Mouse (Mus musculus) kidney, postnatal 0 days (tissue): ENCODE results near the gene Prkar1a. TPM values are rescaled to one million over a fixed set of nuclear protein-coding genes. Genes with fewer than 3 reads are reported as not detected.
"Not testable (repeated sequence)": the region's sequence is repeated elsewhere in the genome, so short reads cannot be mapped to it uniquely, and the experiment has no call there.

Source experiments
- ATAC-seq: fragments of 200-750 bp; cut with Nextera tagmentation; replicated peaks from 2 replicates; pipeline ENCODE4 v1.8.0; 2017; ENCODE audit warnings: low read depth, moderate number of reproducible peaks, moderate TSS enrichment, moderate library complexity; ENCODE audit not compliant: low FRiP score
- DNase-seq: peaks from one replicate; pipeline ENCODE4 v3.0.0-alpha.2; 2016; ENCODE audit warnings: low spot score
- H3K27ac ChIP-seq: fragments of 300-500 bp; sonication (generic); 2 replicates; pipeline ENCODE4 v1.5.1; 2014; ENCODE audit warnings: mild to moderate bottlenecking
- H3K27me3 ChIP-seq: fragments of 300-500 bp; sonication (generic); 2 replicates; pipeline ENCODE4 v1.6.1; 2014; ENCODE audit warnings: low read length, mixed read lengths; ENCODE audit not compliant: insufficient read depth
- H3K36me3 ChIP-seq: fragments of 300-500 bp; sonication (generic); 2 replicates; pipeline ENCODE4 v1.6.1; 2014; ENCODE audit warnings: low read length, mixed read lengths; ENCODE audit not compliant: insufficient read depth
- H3K4me1 ChIP-seq: fragments of 300-500 bp; sonication (generic); replicated peaks from 2 replicates; pipeline ENCODE4 v1.6.1; 2014; ENCODE audit warnings: antibody characterized with exemption, low read length, mixed read lengths; ENCODE audit not compliant: insufficient read depth
- H3K4me2 ChIP-seq: fragments of 300-500 bp; sonication (generic); 2 replicates; pipeline ENCODE4 v1.6.1; 2014; ENCODE audit warnings: mild to moderate bottlenecking, low read length, moderate library complexity, mixed read lengths
- H3K4me3 ChIP-seq: fragments of 300-500 bp; sonication (generic); replicated peaks from 2 replicates; pipeline ENCODE4 v1.5.1; 2014; ENCODE audit warnings: low read depth, low read length
- H3K9ac ChIP-seq: fragments of 300-500 bp; sonication (generic); 2 replicates; pipeline ENCODE4 v1.6.1; 2014; ENCODE audit warnings: low read depth, low read length
- H3K9me3 ChIP-seq: fragments of 300-500 bp; sonication (generic); replicated peaks from 2 replicates; pipeline ENCODE4 v1.6.1; 2016; ENCODE audit warnings: low read length, inconsistent platforms, mixed read lengths
- CTCF ChIP-seq: IDR thresholded peaks from 2 replicates; pipeline ENCODE4 v1.5.1; 2016; ENCODE audit warnings: antibody characterized with exemption, low read depth, mild to moderate bottlenecking, moderate library complexity
- WGBS: fragments of 180-500 bp; shearing (Covaris S2); extraction: QIAGEN DNeasy Blood & Tissue Kit; methylation state at CpG from one replicate; pipeline ENCODE4 v1.1.7; 2014; 5-methylcytosine and 5-hydroxymethylcytosine counted together
- polyA plus RNA-seq: library from polyadenylated mRNA; unstranded; fragments of >200 nt; fragmentation: Nextera tagmentation; extraction: Ambion mirVana; gene quantifications from 2 replicates; pipeline ENCODE4 v1.2.1, GENCODE M21; 2015

The Prkar1a gene
- polyA plus RNA-seq, 1 experiment from 2014 or later: 340 TPM

DNA sequence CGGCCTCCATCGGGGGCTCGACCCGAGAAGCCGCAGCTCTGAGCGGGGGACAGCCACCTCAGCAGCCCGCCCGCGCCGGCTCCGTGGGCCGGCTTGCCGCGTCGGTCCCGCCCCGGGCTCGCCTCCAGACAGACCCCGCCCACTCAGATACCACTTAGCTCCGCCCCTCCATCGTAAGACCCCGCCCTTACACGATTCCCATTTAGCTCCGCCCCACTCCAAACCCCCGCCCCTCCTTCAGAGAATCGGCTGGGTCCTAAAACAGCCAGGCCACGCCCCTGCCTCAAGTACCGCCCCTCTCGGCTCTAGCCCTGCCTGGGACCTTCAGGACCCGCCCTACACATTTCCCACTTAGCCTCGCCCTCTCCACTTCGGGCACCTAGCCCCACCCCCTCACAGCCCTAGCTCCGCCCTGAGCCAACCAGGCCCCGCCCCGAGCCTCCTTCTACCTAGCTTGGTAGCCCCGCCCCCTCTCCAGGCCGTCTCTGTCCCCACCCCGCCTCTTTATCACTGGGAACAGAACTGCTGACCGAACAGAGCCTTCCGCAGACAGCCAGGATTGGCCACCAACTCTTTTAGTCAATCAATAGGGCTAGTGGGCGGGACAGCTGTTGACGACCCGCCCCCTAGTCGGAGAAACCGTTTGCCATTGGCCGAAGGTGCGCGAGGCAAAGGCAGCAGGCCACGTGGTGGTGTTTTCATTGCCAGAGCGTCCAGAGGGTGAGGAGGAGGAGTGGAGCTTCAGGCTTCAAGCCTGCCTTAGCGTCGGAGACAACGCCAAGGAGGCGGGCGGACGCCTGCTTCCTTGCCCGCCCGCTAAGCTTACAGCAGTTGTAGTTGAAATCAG lies 37.7 kb upstream of the Prkar1a start, which contains the start of gene Wipi1:
Gene Wipi1, minus strand, starts transcription at position 665 of the 847 bp plus-strand sequence.
- no peak for TF ChIP-seq CTCF
- H3K9me3 ChIP-seq: no peaks in the 10 kb centered on the region

GRCm38 (mm10) chr11:109612871-109613529 lies 36.2 kb upstream of the Prkar1a start:
- H3K4me2 ChIP-seq: no peak overlapping the region
- ATAC-seq (no peak), DNase-seq (no peak)
- H3K4me1 ChIP-seq: peaks cover 8% of the 10 kb centered on the region
- no peaks in the 10 kb centered on the region for H3K9me3 ChIP-seq
- no peaks in the 10 kb centered on the region for H3K36me3 ChIP-seq
- no peak overlapping the region for H3K27ac ChIP-seq
- no peak overlapping the region for H3K9ac ChIP-seq
- H3K27me3 ChIP-seq: no peaks in the 10 kb centered on the region
- no peak overlapping the region for H3K4me3 ChIP-seq
- 67% methylated on average over 7 of the region's 7 CpGs for WGBS
- no peak for TF ChIP-seq CTCF

More for the DNA sequence above, 37.7 kb upstream of the Prkar1a start, which contains the start of gene Wipi1:
- H3K4me1 ChIP-seq: peaks cover 8% of the 10 kb centered on the region
- peak within 1 kb of the TSS; percentile 68 for H3K4me2 ChIP-seq
- H3K27ac ChIP-seq: peak within 1 kb of the TSS; percentile 89
- DNase-seq: peak; percentile 100
- H3K27me3 ChIP-seq: no peaks in the 10 kb centered on the region
- H3K36me3 ChIP-seq: no peaks in the 10 kb centered on the region
- peak within 1 kb of the TSS; percentile 78 for H3K9ac ChIP-seq
- peak within 1 kb of the TSS; percentile 65 for H3K4me3 ChIP-seq
- WGBS: under 1% methylated on average over 57 of the region's 58 CpGs
- peak; percentile 97 for ATAC-seq

DNA sequence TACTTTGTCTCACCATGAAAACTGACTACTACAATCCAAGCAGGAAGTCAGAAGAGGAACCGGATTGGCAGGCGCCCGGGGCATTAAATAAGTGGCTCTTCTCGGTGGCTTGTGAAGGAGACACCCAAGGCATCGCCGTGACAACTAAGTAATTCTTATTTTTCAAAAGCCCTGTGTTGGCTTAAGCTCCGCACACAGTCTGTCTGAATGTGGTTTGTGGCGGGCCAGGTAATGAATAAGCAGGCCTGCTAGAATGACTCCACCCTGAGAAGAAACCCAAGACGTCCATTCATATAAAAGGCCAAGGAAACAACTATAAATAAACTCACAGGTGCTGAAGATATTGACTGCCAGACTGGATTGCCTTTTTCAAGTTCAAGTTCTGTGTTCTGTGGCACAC lies 33.9 kb upstream of the Prkar1a start:
- TF ChIP-seq CTCF: no peak
- H3K9me3 ChIP-seq: no peaks in the 10 kb centered on the region
- ATAC-seq (no peak), DNase-seq (no peak)
- no peak overlapping the region for H3K4me2 ChIP-seq
- H3K27me3 ChIP-seq: no peaks in the 10 kb centered on the region
- H3K36me3 ChIP-seq: no peaks in the 10 kb centered on the region
- H3K9ac ChIP-seq: no peak overlapping the region
- no peak overlapping the region for H3K27ac ChIP-seq
- H3K4me3 ChIP-seq: no peak overlapping the region
- WGBS: 69% methylated on average over 9 of the region's 9 CpGs
- no peaks in the 10 kb centered on the region; the same call in 1 of the 2 replicates for H3K4me1 ChIP-seq

DNA sequence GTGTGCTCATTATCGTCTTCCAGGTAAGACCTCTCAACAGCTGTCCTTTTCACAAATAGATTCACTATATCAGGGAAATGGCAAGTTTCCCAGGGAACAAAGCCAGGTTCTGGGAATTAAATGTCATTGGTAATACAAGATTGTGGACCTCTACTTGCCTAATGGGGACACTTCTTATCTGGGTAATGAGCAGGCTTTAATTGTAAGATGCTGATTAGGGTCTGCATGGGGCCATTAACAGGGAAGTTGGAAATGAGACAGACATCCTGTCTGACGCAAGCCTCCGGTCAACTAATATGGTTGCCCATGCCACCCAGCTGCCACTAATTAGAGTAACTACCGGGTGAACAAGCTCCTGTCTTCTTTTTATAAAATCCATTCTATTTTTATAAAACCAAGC lies 32.9 kb upstream of the Prkar1a start:
- peak overlapping the region; percentile 40; the same call in 1 of the 2 replicates for H3K27ac ChIP-seq

DNA sequence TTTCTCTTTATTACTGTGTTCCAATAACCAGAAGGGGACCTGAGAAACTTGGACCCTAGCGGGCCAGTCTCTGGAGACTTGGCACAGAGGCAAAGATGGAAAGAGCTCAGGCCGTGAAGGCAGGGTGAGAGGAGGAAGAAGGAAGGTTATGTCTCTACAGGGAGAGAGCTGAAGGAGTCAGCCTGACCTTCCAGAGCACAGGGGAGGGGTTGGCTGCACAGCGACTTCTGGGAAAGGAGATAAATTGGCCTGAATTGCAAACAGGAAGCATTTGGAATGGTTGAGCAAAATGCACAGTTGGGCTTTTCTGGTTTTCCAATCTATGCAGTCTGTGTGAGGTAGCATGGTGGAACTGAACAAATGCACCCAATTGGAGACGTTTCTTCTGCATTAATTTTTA lies 32.4 kb upstream of the Prkar1a start:
- 42% methylated on average over 4 of the region's 4 CpGs for WGBS
- H3K9me3 ChIP-seq: no peaks in the 10 kb centered on the region
- no peak for ATAC-seq

More for the DNA sequence above, 32.9 kb upstream of the Prkar1a start:
- WGBS: 70% methylated on average over 4 of the region's 4 CpGs
- Histone ChIP-seq H3K9me3 (no peaks in the 10 kb centered on the region), H3K36me3 (no peaks in the 10 kb centered on the region), H3K4me1 (no peaks in the 10 kb centered on the region; the same call in 1 of the 2 replicates), H3K4me2 (no peak overlapping the region), H3K4me3 (no peak overlapping the region), H3K9ac (no peak overlapping the region), H3K27me3 (no peaks in the 10 kb centered on the region)
- ATAC-seq (no peak), DNase-seq (no peak)
- TF ChIP-seq CTCF: no peak

DNA sequence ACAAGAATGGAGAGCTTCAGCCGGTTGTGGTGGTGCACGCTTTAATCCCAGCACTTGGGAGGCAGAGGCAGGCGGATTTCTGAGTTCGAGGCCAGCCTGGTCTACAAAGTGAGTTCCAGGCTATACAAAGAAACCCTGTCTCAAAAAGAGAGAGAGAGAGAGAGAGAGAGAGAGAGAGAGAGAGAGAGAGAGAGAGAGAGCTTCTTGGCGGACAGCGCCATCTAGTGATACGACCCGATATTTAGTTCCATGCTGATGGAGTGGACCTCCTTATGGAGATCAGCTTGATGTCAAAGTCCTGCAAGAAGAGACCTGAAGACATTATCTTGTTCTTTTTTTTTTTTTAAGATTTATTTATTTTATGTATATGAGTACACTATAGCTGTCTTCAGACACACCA lies 30.1 kb upstream of the Prkar1a start:
- H3K36me3 ChIP-seq, H3K27me3 ChIP-seq, H3K4me1 ChIP-seq, ATAC-seq, H3K4me3 ChIP-seq, H3K9ac ChIP-seq, H3K9me3 ChIP-seq, H3K27ac ChIP-seq, H3K4me2 ChIP-seq: not testable (repeated sequence)
- 43% methylated on average over 8 of the region's 8 CpGs for WGBS
- TF ChIP-seq CTCF: peak; percentile 72
- peak; percentile 62 for DNase-seq

More for the DNA sequence above, 32.4 kb upstream of the Prkar1a start:
- no peaks in the 10 kb centered on the region for H3K27me3 ChIP-seq
- DNase-seq: peak; percentile 54
- no peak for TF ChIP-seq CTCF
- no peaks in the 10 kb centered on the region; the same call in 1 of the 2 replicates for H3K4me1 ChIP-seq
- no peaks in the 10 kb centered on the region for H3K36me3 ChIP-seq
- H3K4me2 ChIP-seq: no peak overlapping the region
- no peak overlapping the region for H3K9ac ChIP-seq
- peak overlapping the region; percentile 40 for H3K27ac ChIP-seq
- H3K4me3 ChIP-seq: no peak overlapping the region
